Mouse (Mus musculus) adrenal gland, postnatal 10 days (tissue): ENCODE results near the gene Adamtsl2. TPM values are rescaled to one million over a fixed set of nuclear protein-coding genes. Genes with fewer than 3 reads are reported as not detected.

ENCODE experiments used
- DNase-seq: peaks from one replicate; pipeline ENCODE4 v3.0.0; 2021; ENCODE audit warnings: mixed read lengths
- total RNA-seq, 2 experiments: library from RNA; stranded (reverse); gene quantifications; 2 replicates each; pipeline ENCODE4 v1.2.3; 2021

Gene Adamtsl2
- total RNA-seq, 2 experiments from 2014 or later, result 8.1 to 15.9 TPM

DNA sequence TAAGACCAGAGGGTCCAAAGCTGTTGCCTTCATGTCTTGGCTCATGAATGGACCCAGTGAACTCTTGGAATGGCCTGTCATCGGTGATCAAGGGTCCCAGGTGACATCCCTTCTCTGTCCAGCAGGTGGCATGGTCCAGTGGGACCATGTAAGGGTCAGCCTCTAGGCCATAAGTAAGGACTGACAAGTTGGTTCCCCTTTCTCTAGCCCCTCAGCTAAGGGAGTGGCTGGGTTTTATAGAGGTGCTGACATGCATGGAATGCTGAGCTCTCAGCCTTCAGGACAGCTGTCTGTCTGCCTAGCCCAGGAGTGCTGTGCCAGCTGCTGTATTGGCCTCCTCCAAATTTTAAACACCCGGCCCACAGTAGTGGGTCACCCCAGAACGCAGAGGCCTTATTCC is 3.7 kb upstream of the Adamtsl2 start:
- DNase-seq, result peak; percentile 73

DNA sequence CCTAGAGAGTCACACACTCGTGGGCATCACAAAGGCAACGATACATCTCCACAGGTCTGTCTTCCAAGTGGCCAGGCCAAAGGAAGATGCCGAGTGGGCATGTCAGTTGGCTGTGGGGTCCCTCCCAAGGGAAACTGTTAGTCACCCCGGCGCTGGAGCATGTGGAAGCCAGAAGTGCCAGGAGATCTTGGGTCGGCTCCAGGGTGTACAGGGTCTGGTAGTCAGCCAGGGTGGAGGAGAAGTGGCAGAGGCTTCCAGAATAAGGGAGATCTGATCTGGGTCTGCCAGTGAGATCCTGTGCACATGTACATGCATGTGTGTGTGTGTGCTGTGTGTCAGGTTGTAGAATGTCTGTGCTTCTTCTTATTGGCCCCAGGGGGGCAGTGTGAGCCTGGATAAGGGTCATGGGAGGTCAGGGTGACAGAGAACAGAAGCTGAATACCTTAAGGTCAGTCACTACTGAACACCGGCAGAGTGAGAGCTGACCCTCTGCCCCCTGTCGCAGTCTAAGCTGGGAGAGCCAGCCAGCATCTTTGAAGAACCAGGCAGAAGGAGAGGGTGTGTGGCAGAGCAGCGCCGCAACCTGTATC is 1.4 kb upstream of the Adamtsl2 start:
- DNase-seq, result peak; percentile 63

DNA sequence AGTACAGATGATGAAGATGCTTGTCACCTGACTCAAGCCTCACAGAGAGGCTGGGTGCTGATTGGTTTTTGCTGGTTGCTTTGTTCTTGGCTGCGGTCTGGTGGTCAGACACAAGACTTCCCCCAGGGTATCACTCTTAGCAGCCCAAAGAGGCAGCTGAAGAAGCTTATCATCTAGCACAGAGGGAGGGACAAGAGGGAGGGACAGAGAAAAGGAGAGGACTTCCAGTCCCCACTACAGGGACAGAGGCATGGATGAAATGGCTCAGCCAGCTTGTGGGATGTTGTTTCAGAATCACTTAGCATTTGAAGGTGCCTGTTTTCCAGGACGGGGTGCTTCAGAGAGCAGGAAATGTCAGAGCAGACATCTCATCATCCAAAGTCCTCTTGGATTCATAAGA is 867 bp upstream of the Adamtsl2 start:
- DNase-seq, result no peak

GRCm38 (mm10) chr2:27079649-27080048 is 470 bp downstream of the Adamtsl2 start:
- peak; percentile 43 for DNase-seq

DNA sequence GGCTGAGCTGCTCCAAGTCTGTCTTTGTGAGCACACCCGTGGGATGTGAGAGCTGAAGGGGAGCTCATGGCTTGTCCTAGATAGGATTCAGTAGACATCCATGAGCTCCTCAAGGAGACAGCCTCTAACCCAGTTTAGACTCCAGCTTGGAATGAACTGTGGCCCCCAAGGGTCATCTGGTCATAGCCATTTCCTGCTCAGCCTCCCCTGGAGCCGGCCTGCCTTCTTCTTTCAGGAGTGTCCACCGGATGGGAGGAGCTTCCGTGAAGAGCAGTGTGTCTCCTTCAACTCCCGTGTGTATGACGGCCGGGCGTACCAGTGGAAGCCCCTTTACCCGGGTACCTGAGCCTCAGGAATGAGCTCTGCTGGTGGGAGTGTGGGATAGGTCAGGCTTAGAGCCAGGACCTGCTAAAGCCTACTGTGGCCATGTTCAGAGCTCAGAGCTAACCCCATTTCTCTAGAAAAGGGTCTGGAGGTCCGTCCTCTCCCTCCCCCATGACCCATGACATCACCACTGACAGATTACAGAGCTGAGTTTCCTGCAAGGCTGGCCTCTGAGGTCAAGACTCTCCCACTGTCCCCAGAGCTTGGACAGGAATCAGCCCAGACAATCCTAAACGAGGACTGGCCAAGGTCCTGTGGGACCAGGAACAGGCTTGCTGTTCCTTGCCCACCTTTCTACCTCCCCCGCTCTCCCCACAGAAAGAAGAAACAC is 4.7 kb downstream of the Adamtsl2 start:
- DNase-seq, result peak; percentile 35

DNA sequence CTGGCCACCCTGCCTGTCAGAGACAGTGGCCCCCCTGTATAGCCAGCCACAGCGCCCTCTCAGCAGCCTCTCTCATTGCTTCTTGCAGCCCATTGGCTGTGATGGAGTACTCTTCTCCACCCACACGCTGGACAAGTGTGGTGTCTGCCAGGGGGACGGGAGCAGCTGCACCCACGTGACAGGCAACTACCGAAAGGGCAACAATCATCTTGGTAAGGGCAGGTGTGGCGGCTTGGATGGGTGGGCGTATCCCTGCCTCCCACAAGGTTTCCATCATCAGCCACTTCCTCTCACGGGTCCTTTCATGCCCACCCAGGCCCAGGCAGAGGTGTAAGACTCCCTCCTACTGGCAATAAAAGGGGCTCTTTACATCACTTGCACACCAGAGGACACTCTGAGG is 5.8 kb downstream of the Adamtsl2 start:
- no peak for DNase-seq

- DNase-seq, result no peak
Measured at GRCm38 (mm10) chr2:27085801-27086200, 6.6 kb downstream of the Adamtsl2 start.

- DNase-seq, result no peak
Measured at GRCm38 (mm10) chr2:27086483-27087010, 7.4 kb downstream of the Adamtsl2 start.

- DNase-seq, result no peak
Measured at GRCm38 (mm10) chr2:27087581-27087980, 8.4 kb downstream of the Adamtsl2 start.

GRCm38 (mm10) chr2:27088071-27088644 is 9.0 kb downstream of the Adamtsl2 start:
- DNase-seq, result peak; percentile 73

DNA sequence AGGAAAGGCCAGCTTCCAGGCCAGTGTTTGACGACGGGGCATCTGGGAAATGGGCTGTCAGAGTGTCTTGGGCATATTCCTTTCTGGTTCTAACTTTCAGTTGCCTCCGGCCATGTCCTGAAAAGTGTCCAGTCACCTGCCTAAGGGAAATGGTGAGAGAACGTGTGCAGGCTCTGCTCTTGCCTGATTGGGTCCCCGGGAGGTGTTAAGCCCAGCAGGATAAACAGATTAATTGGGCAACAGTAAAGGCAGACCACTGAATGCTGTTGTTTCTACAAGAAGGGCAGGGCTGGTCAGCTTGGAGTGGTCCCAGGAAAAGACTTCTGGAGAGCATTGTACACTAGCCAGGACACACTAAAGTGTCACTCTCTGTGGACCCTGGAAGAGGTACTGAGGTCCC is 9.5 kb downstream of the Adamtsl2 start:
- no peak for DNase-seq

GRCm38 (mm10) chr2:27089238-27089637 is 10.1 kb downstream of the Adamtsl2 start:
- DNase-seq, result no peak

DNA sequence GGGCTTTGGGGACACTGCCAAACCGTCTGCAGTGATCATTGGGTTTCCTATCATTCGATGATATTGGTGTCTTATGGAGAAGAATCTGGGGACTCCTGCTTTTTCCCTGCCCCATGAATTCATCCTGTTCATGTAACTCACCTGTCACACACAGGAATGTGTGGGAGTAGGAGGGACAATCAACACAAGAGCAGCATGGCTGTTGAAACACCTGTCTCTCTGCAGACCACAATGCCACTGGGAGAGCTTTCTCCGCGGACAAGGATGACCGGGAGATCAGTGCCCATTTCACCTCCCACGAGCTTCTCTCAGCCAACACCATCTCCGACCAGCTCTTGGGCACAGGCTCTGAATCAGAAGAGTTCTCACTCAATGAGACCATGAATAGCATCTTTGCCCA is 16.0 kb downstream of the Adamtsl2 start:
- no peak for DNase-seq

DNA sequence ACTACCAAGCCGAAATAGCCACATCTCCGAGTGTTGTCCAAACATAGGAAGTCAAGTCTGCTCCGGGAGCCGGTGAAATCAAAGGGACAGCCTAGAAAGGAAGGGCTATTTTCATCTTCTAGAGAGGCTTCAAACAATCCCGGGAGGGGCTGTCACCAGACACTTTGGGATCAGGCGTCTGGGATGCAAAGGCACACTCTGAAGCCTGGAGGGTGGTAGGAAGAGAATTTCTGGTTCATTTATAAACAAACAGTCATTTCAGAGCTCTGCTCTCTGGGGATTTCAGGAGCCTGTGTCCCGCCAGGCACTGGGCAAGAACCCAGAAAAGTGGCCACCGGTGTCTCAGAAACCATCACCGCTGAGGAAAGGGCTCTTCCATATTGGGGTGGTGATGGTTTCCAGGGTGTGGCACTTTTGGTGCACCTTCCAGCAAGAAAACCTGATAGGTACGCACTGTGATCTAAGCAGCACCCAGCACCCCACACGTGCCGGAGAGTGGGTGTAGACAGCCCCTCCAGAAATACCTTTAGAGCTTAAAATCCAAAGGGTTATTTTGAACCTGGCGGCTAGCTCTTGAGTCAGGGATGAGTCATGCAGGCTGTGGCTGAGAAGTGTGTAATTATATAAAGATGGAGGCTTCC is 17.3 kb downstream of the Adamtsl2 start:
- no peak for DNase-seq

GRCm38 (mm10) chr2:27097241-27097656 is 18.1 kb downstream of the Adamtsl2 start:
- DNase-seq, result no peak

DNA sequence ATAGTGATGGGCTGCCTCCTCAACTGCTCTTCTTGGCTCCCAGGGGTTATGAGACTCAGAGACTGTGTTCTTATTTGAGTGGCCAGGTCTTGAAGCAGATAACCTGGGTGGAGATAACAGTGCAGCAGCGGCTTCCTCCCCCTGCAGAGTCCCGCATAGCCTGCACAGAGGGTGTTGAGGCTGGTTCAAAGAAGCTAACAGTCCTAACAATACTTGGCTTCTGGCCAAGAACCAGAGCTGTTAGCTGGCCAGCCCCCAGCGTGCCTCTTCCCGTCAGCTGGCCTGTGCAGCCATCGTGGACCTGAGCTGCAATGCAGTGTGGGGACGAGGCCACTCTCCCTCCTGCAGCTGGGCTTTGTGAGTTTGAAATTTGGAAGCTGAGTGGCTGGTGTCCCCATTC is 18.6 kb downstream of the Adamtsl2 start:
- DNase-seq, result peak; percentile 46

DNA sequence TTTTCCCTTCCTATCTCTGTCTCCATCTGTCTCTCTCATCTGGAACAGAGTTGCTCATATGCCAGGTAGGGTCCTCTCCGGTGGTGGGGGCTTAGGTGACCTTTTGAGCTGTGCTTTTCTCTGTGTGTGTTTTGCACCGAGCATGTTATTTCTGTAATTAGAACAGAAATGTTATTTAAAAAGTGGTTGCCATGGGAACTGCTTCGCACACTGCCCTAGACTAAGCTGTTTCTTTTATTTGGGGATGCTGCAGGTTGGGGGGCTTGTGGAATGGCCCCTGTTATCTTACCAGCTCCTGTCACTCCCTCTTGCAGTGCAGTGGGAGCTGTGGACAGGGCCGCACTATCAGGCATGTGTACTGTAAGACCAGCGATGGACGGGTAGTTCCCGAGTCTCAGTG is 24.4 kb downstream of the Adamtsl2 start:
- DNase-seq, result no peak

DNA sequence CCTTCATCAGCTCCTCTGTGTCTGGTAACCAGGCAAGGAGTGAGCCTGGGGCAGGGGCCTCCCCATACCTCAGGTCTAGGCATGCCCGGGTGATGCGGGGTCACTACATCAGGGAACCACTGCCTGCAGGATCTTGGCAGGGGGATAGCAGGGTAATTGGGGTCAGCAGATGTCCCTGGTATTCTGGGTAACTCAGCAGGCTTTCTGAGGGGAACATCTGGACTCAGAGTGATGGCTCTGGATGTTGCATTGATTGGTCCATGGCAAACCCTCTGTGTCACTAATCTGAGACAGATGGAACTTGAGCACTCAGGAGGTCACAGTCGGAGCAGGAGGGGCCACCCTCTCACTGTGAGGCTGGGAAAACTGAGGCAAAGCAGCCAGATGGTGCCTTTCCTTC is 27.6 kb downstream of the Adamtsl2 start:
- DNase-seq, result no peak

DNA sequence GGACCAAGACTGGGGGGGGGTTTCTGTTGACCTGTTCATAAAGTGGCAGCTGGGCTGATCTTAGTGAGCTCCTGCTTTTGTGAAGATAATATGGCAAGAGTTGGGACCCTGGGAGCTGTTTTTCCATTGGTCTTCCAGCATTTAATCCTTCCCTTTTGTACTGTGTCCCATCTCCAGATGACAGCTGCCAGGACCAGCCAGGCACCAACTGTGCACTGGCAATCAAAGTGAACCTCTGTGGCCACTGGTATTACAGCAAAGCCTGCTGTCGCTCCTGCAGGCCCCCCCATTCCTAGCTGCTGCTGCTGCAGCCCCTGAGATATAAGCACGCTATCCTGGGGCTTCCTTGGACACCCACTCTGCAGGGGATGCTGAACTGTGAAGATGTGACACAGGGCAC is 29.0 kb downstream of the Adamtsl2 start:
- DNase-seq, result no peak

- no peak for DNase-seq
Measured at GRCm38 (mm10) chr2:27109052-27109451, 29.9 kb downstream of the Adamtsl2 start.

DNA sequence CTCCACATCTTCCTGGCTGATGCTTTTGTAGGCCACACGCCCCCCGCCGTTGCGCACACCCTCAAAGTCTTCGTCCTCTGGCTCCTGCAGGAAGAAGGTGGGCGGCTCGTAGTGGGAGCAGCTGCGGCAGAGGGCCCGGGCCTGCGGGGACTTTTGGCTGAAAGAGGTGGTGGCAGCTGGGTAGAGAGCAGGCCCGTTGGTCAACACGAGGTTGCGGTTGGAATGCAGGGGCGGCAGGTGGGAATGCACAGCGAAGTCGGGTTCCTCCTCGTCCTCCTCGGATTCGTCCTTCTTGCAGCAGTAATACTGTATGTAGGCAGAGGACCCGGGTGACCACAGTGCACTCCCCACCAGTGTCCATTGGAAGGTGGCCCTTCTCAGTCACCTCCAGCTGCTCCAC is 33.4 kb downstream of the Adamtsl2 start:
- no peak for DNase-seq

GRCm38 (mm10) chr2:27114169-27114568 is 35.0 kb downstream of the Adamtsl2 start:
- no peak for DNase-seq

DNA sequence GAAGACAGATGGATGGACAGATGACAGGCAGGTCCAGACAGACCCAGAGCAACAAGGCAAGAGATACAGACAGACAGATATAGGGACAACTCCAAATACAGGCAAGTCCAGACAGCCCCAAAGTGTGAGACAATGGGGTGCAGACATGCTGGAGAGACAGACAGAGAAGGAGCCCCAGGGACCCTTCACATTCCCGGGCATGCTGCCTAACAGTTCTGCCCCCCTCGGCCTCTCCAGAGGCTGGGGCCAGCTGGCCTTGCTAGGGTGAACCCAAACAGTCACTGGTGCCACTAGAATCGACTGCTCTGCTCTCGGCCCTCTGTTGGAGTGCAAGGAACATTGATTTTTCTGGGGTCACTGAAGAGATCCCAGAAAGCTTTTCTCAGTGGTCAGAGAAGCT is 39.3 kb downstream of the Adamtsl2 start:
- no peak for DNase-seq
